Mouse (Mus musculus) heart, embryonic 16.5 days (tissue): ENCODE measurements around the gene Glis3. TPM values are rescaled to one million over a fixed set of nuclear protein-coding genes. Genes with fewer than 3 reads are reported as not detected.

Experiments used
- ATAC-seq: fragments of 200-750 bp; cut with Nextera tagmentation; replicated peaks from 2 replicates; pipeline ENCODE4 v1.8.0; 2017; ENCODE audit warnings: moderate number of reproducible peaks; ENCODE audit not compliant: insufficient read depth, low FRiP score; ENCODE audit errors: extremely low read depth
- H3K27ac ChIP-seq: fragments of 300-500 bp; sonication (generic); 2 replicates; pipeline ENCODE4 v1.5.1; 2014; ENCODE audit warnings: mild to moderate bottlenecking, low read length, control low read depth, moderate library complexity
- H3K27me3 ChIP-seq: fragments of 300-500 bp; sonication (generic); 2 replicates; pipeline ENCODE4 v1.6.1; 2014; ENCODE audit warnings: low read length, mixed read lengths; ENCODE audit not compliant: control insufficient read depth, insufficient read depth
- H3K36me3 ChIP-seq: fragments of 300-500 bp; sonication (generic); 2 replicates; pipeline ENCODE4 v1.6.1; 2014; ENCODE audit not compliant: control insufficient read depth, insufficient read depth
- H3K4me1 ChIP-seq: fragments of 300-500 bp; sonication (generic); 2 replicates; pipeline ENCODE4 v1.6.1; 2014; ENCODE audit warnings: low read length, mixed read lengths; ENCODE audit not compliant: control insufficient read depth, insufficient read depth
- H3K4me2 ChIP-seq: fragments of 300-500 bp; sonication (generic); 2 replicates; pipeline ENCODE4 v1.6.1; 2014; ENCODE audit warnings: low read depth, mild to moderate bottlenecking, control low read depth, low read length
- H3K4me3 ChIP-seq: fragments of 300-500 bp; sonication (generic); 2 replicates; pipeline ENCODE4 v1.5.1; 2014; ENCODE audit warnings: mild to moderate bottlenecking, control low read depth, low read length
- H3K9ac ChIP-seq: fragments of 300-500 bp; sonication (generic); 2 replicates; pipeline ENCODE4 v1.6.1; 2014; ENCODE audit warnings: low read length, control low read depth
- H3K9me3 ChIP-seq: fragments of 300-500 bp; sonication (generic); replicated peaks from 2 replicates; pipeline ENCODE4 v1.6.1; 2016; ENCODE audit warnings: low read length; ENCODE audit not compliant: control insufficient read depth
- WGBS: fragments of 180-500 bp; shearing (Covaris S2); extraction: QIAGEN DNeasy Blood & Tissue Kit; methylation state at CpG from one replicate; pipeline ENCODE4 v1.1.7; 2014; 5-methylcytosine and 5-hydroxymethylcytosine counted together
- polyA plus RNA-seq: library from polyadenylated mRNA; unstranded; fragments of >200 nt; fragmentation: Nextera tagmentation; extraction: Ambion mirVana; gene quantifications from 2 replicates; pipeline ENCODE4 v1.2.1, GENCODE M21; 2015

Gene Glis3
- polyA plus RNA-seq, 1 experiment from 2014 or later, result 1.3 TPM

DNA sequence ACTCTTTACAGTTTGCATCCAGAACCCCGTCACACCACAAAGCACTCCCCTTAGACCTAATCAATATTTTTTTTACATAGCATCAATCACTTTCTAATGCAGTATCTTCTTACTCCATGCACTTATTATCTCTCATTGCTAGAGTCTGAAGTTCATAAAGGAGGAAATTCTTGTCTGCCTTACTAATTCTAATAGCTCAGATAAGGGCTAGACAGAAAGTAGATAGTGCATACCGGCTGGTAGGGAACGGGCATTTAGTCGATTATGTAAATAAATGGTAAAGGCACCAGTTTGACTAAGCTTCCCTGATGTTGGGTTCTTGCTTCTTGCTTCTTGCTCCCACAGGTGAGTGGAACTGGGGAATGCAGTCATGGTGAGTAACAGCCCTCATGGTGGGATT, 468.2 kb downstream of the Glis3 start:
- Histone ChIP-seq H3K4me1 (no peaks in the 10 kb centered on the region), H3K9ac (no peak overlapping the region), H3K36me3 (no peaks in the 10 kb centered on the region), H3K4me3 (no peak overlapping the region), H3K4me2 (no peak overlapping the region), H3K27ac (no peak overlapping the region), H3K27me3 (no peaks in the 10 kb centered on the region), H3K9me3 (peaks cover 8% of the 10 kb centered on the region; the same call in 1 of the 2 replicates)
- no peak for ATAC-seq
- WGBS, result 60% methylated on average over 4 of the region's 4 CpGs

Other genes starting within 250 kb of the Glis3 start
- gene Slc1a1, start 155.0 kb upstream of the Glis3 start, polyA plus RNA-seq, result 4.9 and 5.6 TPM in 2 replicates